17 mouse cellular contexts compared by ENCODE assay signal in the genomic region with DNA sequence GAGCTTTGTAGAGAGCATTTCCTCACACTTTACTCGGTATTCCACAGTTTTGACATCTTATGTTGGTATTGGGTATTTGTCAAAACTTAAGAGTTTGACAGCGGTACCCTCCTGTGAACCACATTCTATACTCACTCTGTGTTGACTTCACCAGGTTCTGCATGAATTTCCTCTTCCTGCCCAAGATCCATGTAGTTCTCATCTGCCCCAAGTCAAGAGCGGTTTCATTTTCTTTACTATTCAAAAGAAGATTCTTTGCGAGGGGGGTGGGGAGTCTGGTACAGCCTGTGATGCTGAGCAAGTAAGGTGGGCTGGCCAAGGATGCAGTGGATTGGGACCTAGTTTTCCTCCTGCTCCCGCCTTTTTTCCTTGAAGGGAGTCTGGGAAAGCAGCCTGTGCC. TPM values are rescaled to one million over a fixed set of nuclear protein-coding genes. Genes with fewer than 3 reads are reported as not detected.
DNase-seq lines count a peak whose midpoint lies in the region; ATAC-seq lines count a peak whose summit lies in the region.
"Had no signal": no experiment of that assay in that cellular context is flagged by ENCODE, and none has a peak within 500 bp of the region (broad histone marks: within the 10 kb centered on the region; RNA-seq: fewer than 3 reads in every experiment).

No protein-coding gene starts in this region.

- H3K36me3 ChIP-seq in heart, embryonic 16.5 days (ENCODE audit: control insufficient read depth, insufficient read depth): peaks cover 9% of the 10 kb centered on the region
- no peaks in the 10 kb centered on the region for H3K36me3 ChIP-seq in midbrain, embryonic 11.5 days (ENCODE audit: control insufficient read depth, insufficient read depth, low read length)

- H3K4me3 ChIP-seq in heart, embryonic 16.5 days (ENCODE audit: low read length): no peak overlapping the region
- no peak overlapping the region for H3K4me3 ChIP-seq in midbrain, embryonic 11.5 days (ENCODE audit: low read depth, low read length)
- H3K4me3 ChIP-seq: embryonic facial prominence, embryonic 10.5 days; forebrain, embryonic 13.5 days; hindbrain, embryonic 10.5 days had no signal

- no peaks in the 10 kb centered on the region for H3K9me3 ChIP-seq in heart, embryonic 16.5 days (replicated peaks; ENCODE audit: control insufficient read depth, low read length)
- no peaks in the 10 kb centered on the region for H3K9me3 ChIP-seq in midbrain, embryonic 11.5 days (ENCODE audit: control insufficient read depth, low read length)
- H3K9me3 ChIP-seq: embryonic facial prominence, embryonic 10.5 days; forebrain, embryonic 13.5 days; hindbrain, embryonic 10.5 days had no signal

- intact Hi-C loops in heart, postnatal 36 days (cut with DNase I): no loop called here

- no peak for DNase-seq in heart, postnatal 36 days
- DNase-seq in naive thymus-derived CD4-positive, alpha-beta T cell, adult 2 months (ENCODE audit: low read depth): peak; percentile 39
- DNase-seq in right cerebral cortex, postnatal 25 days: no peak
- DNase-seq in midbrain, embryonic 11.5 days (ENCODE audit: low spot score, missing footprints): no peak
- DNase-seq: adrenal gland, postnatal 25 days; cerebellum, postnatal 10 days; forebrain, postnatal 0 days; gastrocnemius, postnatal 14 days; heart, postnatal 10 days had no signal

- H3K27ac ChIP-seq in heart, embryonic 16.5 days (ENCODE audit: low read length): peak overlapping the region; percentile 40; the same call in 1 of the 2 replicates
- H3K27ac ChIP-seq in midbrain, embryonic 11.5 days (ENCODE audit: low read depth, low read length): no peak overlapping the region
- H3K27ac ChIP-seq: embryonic facial prominence, embryonic 10.5 days; forebrain, embryonic 13.5 days; hindbrain, embryonic 10.5 days; hindbrain, embryonic 14.5 days had no signal

- H3K4me1 ChIP-seq in heart, embryonic 16.5 days (ENCODE audit: control insufficient read depth, insufficient read depth, low read length): peaks cover 9% of the 10 kb centered on the region
- no peaks in the 10 kb centered on the region for H3K4me1 ChIP-seq in midbrain, embryonic 11.5 days (ENCODE audit: control insufficient read depth, insufficient read depth, low read length)
- H3K4me1 ChIP-seq: forebrain, embryonic 13.5 days; hindbrain, embryonic 10.5 days had no signal

- 90% methylated on average over 5 of the region's 5 CpGs for WGBS in heart, embryonic 16.5 days
- 87% methylated on average over 5 of the region's 5 CpGs for WGBS in midbrain, embryonic 11.5 days

- no peaks in the 10 kb centered on the region for H3K27me3 ChIP-seq in heart, embryonic 16.5 days (ENCODE audit: control insufficient read depth, insufficient read depth, low read length)
- H3K27me3 ChIP-seq in midbrain, embryonic 11.5 days (ENCODE audit: control insufficient read depth, insufficient read depth, low read length): no peaks in the 10 kb centered on the region
- H3K27me3 ChIP-seq: forebrain, embryonic 13.5 days had no signal

- H3K9ac ChIP-seq in heart, embryonic 16.5 days (ENCODE audit: low read length): 0 out of 2 replicates have a peak overlapping the region, but pooled peaks have one; percentile 12
- no peak overlapping the region for H3K9ac ChIP-seq in midbrain, embryonic 11.5 days (ENCODE audit: low read length)
- H3K9ac ChIP-seq: forebrain, embryonic 13.5 days; forebrain, postnatal 0 days; hindbrain, embryonic 14.5 days had no signal

- no peak overlapping the region for H3K4me2 ChIP-seq in heart, embryonic 16.5 days (ENCODE audit: low read depth, low read length)
- no peak overlapping the region for H3K4me2 ChIP-seq in midbrain, embryonic 11.5 days
- H3K4me2 ChIP-seq: forebrain, embryonic 13.5 days; hindbrain, embryonic 14.5 days had no signal

- no peak for ATAC-seq in heart, embryonic 16.5 days (replicated peaks; ENCODE audit: extremely low read depth, insufficient read depth, low FRiP score)
- peak; percentile 71 for ATAC-seq in CD4-positive, CD25-positive, alpha-beta regulatory T cell, adult 4 months
- ATAC-seq in midbrain, embryonic 11.5 days (ENCODE audit: low FRiP score): no peak
- ATAC-seq: forebrain, embryonic 13.5 days; forebrain, postnatal 0 days; intestine, postnatal 0 days had no signal

RNA-seq across cellular contexts. Expression of gene Lpp, which starts 18.9 kb away (rescaled TPM):
- 42.6 and 46.2 TPM in 2 replicates for polyA plus RNA-seq in heart, embryonic 16.5 days (2015; fragmentation: Nextera tagmentation; extraction: Ambion mirVana)
- 10 to 100 TPM; 29.5 to 32.5 TPM for total RNA-seq in heart, postnatal 36 days (2021)
- 10 to 100 TPM; 22.3 to 28.2 TPM for polyA plus RNA-seq in CD4-positive, CD25-positive, alpha-beta regulatory T cell, adult 4 months (2017; shearing (Covaris generic))
- polyA plus RNA-seq in midbrain, embryonic 11.5 days (2014; fragmentation: Nextera tagmentation; extraction: Ambion mirVana): 14.4 and 15.7 TPM in 2 replicates
- total RNA-seq: MEL had no signal
